Mouse (Mus musculus): ENCODE data around the gene Fbxw9. TPM values are rescaled to one million over a fixed set of nuclear protein-coding genes. Genes with fewer than 3 reads are reported as not detected.

Gene Fbxw9
- polyA plus RNA-seq, 1 experiment from 2014 or later = 78.3 TPM

GRCm38 (mm10) chr8:85088771-85089170, 28.9 kb downstream of the Fbxw9 start:
- Histone ChIP-seq H3K27ac (ENCODE audit: low read length) (no peak overlapping the region), H3K27me3 (replicated peaks; ENCODE audit: control insufficient read depth, insufficient read depth, low read length) (no peaks in the 10 kb centered on the region), H3K9me3 (ENCODE audit: control insufficient read depth, low read length) (no peaks in the 10 kb centered on the region), H3K4me2 (ENCODE audit: low read length) (no peak overlapping the region), H3K4me1 (replicated peaks; ENCODE audit: control insufficient read depth, insufficient read depth, low read length) (peaks cover 4% of the 10 kb centered on the region), H3K9ac (replicated peaks; ENCODE audit: low read depth, low read length) (no peak overlapping the region), H3K4me3 (replicated peaks; ENCODE audit: low read length) (no peak overlapping the region), H3K36me3 (ENCODE audit: control insufficient read depth, insufficient read depth) (peaks cover 4% of the 10 kb centered on the region; the same call in 1 of the 2 replicates)
- no peak for ATAC-seq
- WGBS = 72% methylated on average over 2 of the region's 2 CpGs

GRCm38 (mm10) chr8:85090856-85091255, 31.0 kb downstream of the Fbxw9 start:
- Histone ChIP-seq H3K9me3 (ENCODE audit: control insufficient read depth, low read length) (no peaks in the 10 kb centered on the region), H3K4me1 (replicated peaks; ENCODE audit: control insufficient read depth, insufficient read depth, low read length) (no peaks in the 10 kb centered on the region), H3K27me3 (replicated peaks; ENCODE audit: control insufficient read depth, insufficient read depth, low read length) (no peaks in the 10 kb centered on the region), H3K4me3 (replicated peaks; ENCODE audit: low read length) (no peak overlapping the region), H3K9ac (replicated peaks; ENCODE audit: low read depth, low read length) (no peak overlapping the region), H3K4me2 (ENCODE audit: low read length) (no peak overlapping the region), H3K36me3 (ENCODE audit: control insufficient read depth, insufficient read depth) (peaks cover 2% of the 10 kb centered on the region; the same call in 1 of the 2 replicates), H3K27ac (ENCODE audit: low read length) (no peak overlapping the region)
- ATAC-seq = no peak
- WGBS = 94% methylated on average over 11 of the region's 11 CpGs

- Histone ChIP-seq H3K9ac (replicated peaks; ENCODE audit: low read depth, low read length) (no peak overlapping the region), H3K36me3 (ENCODE audit: control insufficient read depth, insufficient read depth) (peaks cover 3% of the 10 kb centered on the region; the same call in 1 of the 2 replicates), H3K9me3 (ENCODE audit: control insufficient read depth, low read length) (no peaks in the 10 kb centered on the region), H3K4me3 (replicated peaks; ENCODE audit: low read length) (no peak overlapping the region), H3K27ac (ENCODE audit: low read length) (no peak overlapping the region), H3K4me2 (ENCODE audit: low read length) (no peak overlapping the region), H3K27me3 (replicated peaks; ENCODE audit: control insufficient read depth, insufficient read depth, low read length) (no peaks in the 10 kb centered on the region), H3K4me1 (replicated peaks; ENCODE audit: control insufficient read depth, insufficient read depth, low read length) (no peaks in the 10 kb centered on the region)
- 35% methylated on average over 21 of the region's 21 CpGs for WGBS
- no peak for ATAC-seq
Observed at GRCm38 (mm10) chr8:85091526-85092090, 31.8 kb downstream of the Fbxw9 start.

GRCm38 (mm10) chr8:85095051-85095450, 35.2 kb downstream of the Fbxw9 start:
- H3K27me3 ChIP-seq (replicated peaks; ENCODE audit: control insufficient read depth, insufficient read depth, low read length) = no peaks in the 10 kb centered on the region
- no peak overlapping the region for H3K4me2 ChIP-seq (ENCODE audit: low read length)
- H3K27ac ChIP-seq (ENCODE audit: low read length) = no peak overlapping the region
- ATAC-seq = no peak
- WGBS = 95% methylated on average over 13 of the region's 13 CpGs
- H3K9ac ChIP-seq (replicated peaks; ENCODE audit: low read depth, low read length) = no peak overlapping the region
- H3K4me3 ChIP-seq (replicated peaks; ENCODE audit: low read length) = no peak overlapping the region
- no peaks in the 10 kb centered on the region for H3K4me1 ChIP-seq (replicated peaks; ENCODE audit: control insufficient read depth, insufficient read depth, low read length)
- H3K36me3 ChIP-seq (ENCODE audit: control insufficient read depth, insufficient read depth) = peaks cover 15% of the 10 kb centered on the region
- H3K9me3 ChIP-seq (ENCODE audit: control insufficient read depth, low read length) = no peaks in the 10 kb centered on the region

GRCm38 (mm10) chr8:85095566-85095965, 35.7 kb downstream of the Fbxw9 start:
- Histone ChIP-seq H3K4me2 (ENCODE audit: low read length) (no peak overlapping the region), H3K27ac (ENCODE audit: low read length) (no peak overlapping the region), H3K4me3 (replicated peaks; ENCODE audit: low read length) (no peak overlapping the region), H3K4me1 (replicated peaks; ENCODE audit: control insufficient read depth, insufficient read depth, low read length) (no peaks in the 10 kb centered on the region), H3K36me3 (ENCODE audit: control insufficient read depth, insufficient read depth) (peaks cover 15% of the 10 kb centered on the region), H3K9me3 (ENCODE audit: control insufficient read depth, low read length) (no peaks in the 10 kb centered on the region), H3K27me3 (replicated peaks; ENCODE audit: control insufficient read depth, insufficient read depth, low read length) (no peaks in the 10 kb centered on the region), H3K9ac (replicated peaks; ENCODE audit: low read depth, low read length) (no peak overlapping the region)
- ATAC-seq = no peak
- 96% methylated on average over 7 of the region's 7 CpGs for WGBS

- no peak overlapping the region for H3K4me2 ChIP-seq (ENCODE audit: low read length)
- no peak overlapping the region for H3K27ac ChIP-seq (ENCODE audit: low read length)
- H3K4me1 ChIP-seq (replicated peaks; ENCODE audit: control insufficient read depth, insufficient read depth, low read length) = no peaks in the 10 kb centered on the region
- no peaks in the 10 kb centered on the region for H3K9me3 ChIP-seq (ENCODE audit: control insufficient read depth, low read length)
- peaks cover 15% of the 10 kb centered on the region for H3K36me3 ChIP-seq (ENCODE audit: control insufficient read depth, insufficient read depth)
- ATAC-seq = no peak
- WGBS = 94% methylated on average over 16 of the region's 16 CpGs
- H3K4me3 ChIP-seq (replicated peaks; ENCODE audit: low read length) = no peak overlapping the region
- no peaks in the 10 kb centered on the region for H3K27me3 ChIP-seq (replicated peaks; ENCODE audit: control insufficient read depth, insufficient read depth, low read length)
- no peak overlapping the region for H3K9ac ChIP-seq (replicated peaks; ENCODE audit: low read depth, low read length)
Observed at GRCm38 (mm10) chr8:85096196-85096595, 36.3 kb downstream of the Fbxw9 start.

- Histone ChIP-seq H3K27ac (ENCODE audit: low read length) (no peak overlapping the region), H3K36me3 (ENCODE audit: control insufficient read depth, insufficient read depth) (peaks cover 15% of the 10 kb centered on the region), H3K9ac (replicated peaks; ENCODE audit: low read depth, low read length) (no peak overlapping the region), H3K9me3 (ENCODE audit: control insufficient read depth, low read length) (no peaks in the 10 kb centered on the region), H3K27me3 (replicated peaks; ENCODE audit: control insufficient read depth, insufficient read depth, low read length) (no peaks in the 10 kb centered on the region), H3K4me3 (replicated peaks; ENCODE audit: low read length) (no peak overlapping the region), H3K4me2 (ENCODE audit: low read length) (no peak overlapping the region), H3K4me1 (replicated peaks; ENCODE audit: control insufficient read depth, insufficient read depth, low read length) (no peaks in the 10 kb centered on the region)
- WGBS = 90% methylated on average over 4 of the region's 4 CpGs
- no peak for ATAC-seq
Observed at GRCm38 (mm10) chr8:85096850-85097249, 37.0 kb downstream of the Fbxw9 start.

- H3K4me1 ChIP-seq (replicated peaks; ENCODE audit: control insufficient read depth, insufficient read depth, low read length) = no peaks in the 10 kb centered on the region
- no peak overlapping the region for H3K4me3 ChIP-seq (replicated peaks; ENCODE audit: low read length)
- no peak for ATAC-seq
- H3K4me2 ChIP-seq (ENCODE audit: low read length) = no peak overlapping the region
- no peaks in the 10 kb centered on the region for H3K27me3 ChIP-seq (replicated peaks; ENCODE audit: control insufficient read depth, insufficient read depth, low read length)
- no peak overlapping the region for H3K9ac ChIP-seq (replicated peaks; ENCODE audit: low read depth, low read length)
- H3K27ac ChIP-seq (ENCODE audit: low read length) = no peak overlapping the region
- 86% methylated on average over 4 of the region's 4 CpGs for WGBS
- H3K9me3 ChIP-seq (ENCODE audit: control insufficient read depth, low read length) = no peaks in the 10 kb centered on the region
- H3K36me3 ChIP-seq (ENCODE audit: control insufficient read depth, insufficient read depth) = peaks cover 15% of the 10 kb centered on the region
Observed at GRCm38 (mm10) chr8:85100076-85100665, 40.3 kb downstream of the Fbxw9 start.

GRCm38 (mm10) chr8:85113241-85113640, 53.4 kb downstream of the Fbxw9 start:
- Histone ChIP-seq H3K9me3 (ENCODE audit: control insufficient read depth, low read length) (no peaks in the 10 kb centered on the region), H3K27ac (ENCODE audit: low read length) (no peak overlapping the region), H3K4me1 (replicated peaks; ENCODE audit: control insufficient read depth, insufficient read depth, low read length) (no peaks in the 10 kb centered on the region), H3K27me3 (replicated peaks; ENCODE audit: control insufficient read depth, insufficient read depth, low read length) (no peaks in the 10 kb centered on the region), H3K36me3 (ENCODE audit: control insufficient read depth, insufficient read depth) (peaks cover 23% of the 10 kb centered on the region), H3K9ac (replicated peaks; ENCODE audit: low read depth, low read length) (no peak overlapping the region), H3K4me3 (replicated peaks; ENCODE audit: low read length) (no peak overlapping the region), H3K4me2 (ENCODE audit: low read length) (no peak overlapping the region)
- no peak for ATAC-seq
- 95% methylated on average over 10 of the region's 10 CpGs for WGBS
